Comparison of ENCODE assay signal across 10 mouse cellular contexts in genomic region chr5:147913241-147913842, GRCm38 (mm10). TPM values are rescaled to one million over a fixed set of nuclear protein-coding genes. Genes with fewer than 3 reads are reported as not detected.
A peak's percentile ranks its signal among the peaks of the same experiment; 100 is the strongest.
DNase-seq lines count a peak whose midpoint lies in the region; ATAC-seq and TF ChIP-seq lines count a peak whose summit lies in the region.
"Had no signal": no experiment of that assay in that cellular context is flagged by ENCODE, and none has a peak within 500 bp of the region (broad histone marks: within the 10 kb centered on the region; RNA-seq: fewer than 3 reads in every experiment).

No protein-coding gene starts in this region.

- no peak for TF ChIP-seq EP300 in lung, postnatal 0 days (IDR thresholded peaks at IDR 0.05)

- H3K27me3 ChIP-seq in kidney, embryonic 16.5 days (ENCODE audit: insufficient read depth, low read length) = no peaks in the 10 kb centered on the region
- no peaks in the 10 kb centered on the region for H3K27me3 ChIP-seq in lung, postnatal 0 days (replicated peaks; ENCODE audit: insufficient read depth, low read length)

- H3K9me3 ChIP-seq in kidney, embryonic 16.5 days (ENCODE audit: low read length) = peaks cover 3% of the 10 kb centered on the region; the same call in 1 of the 2 replicates
- no peaks in the 10 kb centered on the region for H3K9me3 ChIP-seq in lung, postnatal 0 days (ENCODE audit: low read length)

- peaks cover 42% of the 10 kb centered on the region for H3K4me1 ChIP-seq in bone marrow macrophage, adult 2 months (ENCODE audit: control insufficient read depth, insufficient read depth, low read length)
- H3K4me1 ChIP-seq in kidney, embryonic 16.5 days (ENCODE audit: insufficient read depth, low read length) = peaks cover 13% of the 10 kb centered on the region
- H3K4me1 ChIP-seq in lung, postnatal 0 days (ENCODE audit: insufficient read depth, low read depth, low read length) = 0 out of 2 replicates have a peak, but pooled peaks cover 5% of the 10 kb centered on the region

- H3K4me2 ChIP-seq in kidney, embryonic 16.5 days (replicated peaks; ENCODE audit: low read depth, low read length) = peak overlapping the region; percentile 36
- peak overlapping the region; percentile 22; the same call in 1 of the 2 replicates for H3K4me2 ChIP-seq in lung, postnatal 0 days (replicated peaks; ENCODE audit: low read depth, low read length)

- H3K4me3 ChIP-seq in bone marrow macrophage, adult 2 months (ENCODE audit: insufficient read depth, low read length) = no peak overlapping the region
- H3K4me3 ChIP-seq in kidney, embryonic 16.5 days (ENCODE audit: low read length) = peak overlapping the region; percentile 5; the same call in 1 of the 2 replicates
- no peak overlapping the region for H3K4me3 ChIP-seq in lung, postnatal 0 days (ENCODE audit: low read depth, low read length)

- peak; percentile 8 for DNase-seq in embryo, embryonic 10.5 days (ENCODE audit: low spot score)
- no peak for DNase-seq in embryo, embryonic 10 days (ENCODE audit: low spot score)
- peak; percentile 71 for DNase-seq in lung, postnatal 0 days (ENCODE audit: low spot score)
- DNase-seq in Muller cell, postnatal 12 days (ENCODE audit: inconsistent ontology term) = no peak
- no peak for DNase-seq in left cerebral cortex, postnatal 25 days (ENCODE audit: low spot score in 2 of 2)
- DNase-seq in thymus, postnatal 36 days = no peak
- DNase-seq: cerebellum, adult 9-11 months; thymus, adult 2 months had no signal

- intact Hi-C loops in left cerebral cortex, postnatal 25 days (cut with DNase I) = no loop called here

- peak overlapping the region; percentile 41 for H3K9ac ChIP-seq in kidney, embryonic 16.5 days (replicated peaks; ENCODE audit: low read length)
- no peak overlapping the region for H3K9ac ChIP-seq in lung, postnatal 0 days (replicated peaks; ENCODE audit: low read depth)

- TF ChIP-seq POLR2A in bone marrow macrophage, adult 2 months (IDR thresholded peaks at IDR 0.05; ENCODE audit: borderline replicate concordance, low read depth, low read length) = no peak

- ATAC-seq in kidney, embryonic 16.5 days (ENCODE audit: low FRiP score, low TSS enrichment) = peak; percentile 88
- ATAC-seq in lung, postnatal 0 days = peak; percentile 74

- no peak for TF ChIP-seq CTCF in bone marrow macrophage, adult 2 months (IDR thresholded peaks at IDR 0.05; ENCODE audit: low read depth, low read length)
- TF ChIP-seq CTCF in lung, postnatal 0 days (IDR thresholded peaks at IDR 0.05) = no peak

- 21% methylated on average over 14 of the region's 14 CpGs for WGBS in kidney, embryonic 16.5 days
- 14% methylated on average over 14 of the region's 14 CpGs for WGBS in lung, postnatal 0 days

- no peaks in the 10 kb centered on the region for H3K36me3 ChIP-seq in kidney, embryonic 16.5 days (ENCODE audit: insufficient read depth, low read length)
- H3K36me3 ChIP-seq in lung, postnatal 0 days (ENCODE audit: insufficient read depth, low read length) = no peaks in the 10 kb centered on the region

- peak overlapping the region; percentile 42 for H3K27ac ChIP-seq in bone marrow macrophage, adult 2 months (ENCODE audit: insufficient read depth, low read depth, low read length)
- peak overlapping the region; percentile 64 for H3K27ac ChIP-seq in kidney, embryonic 16.5 days (ENCODE audit: low read length)
- peak overlapping the region; percentile 77 for H3K27ac ChIP-seq in lung, postnatal 0 days (ENCODE audit: low read length)

RNA-seq across cellular contexts. Expression of gene Slc46a3, which starts 18.7 kb away (rescaled TPM):
- polyA plus RNA-seq in bone marrow macrophage, adult 2 months (2012; ENCODE audit: insufficient read depth, insufficient read length, missing spikeins) = 172 and 173 TPM in 2 replicates
- polyA plus RNA-seq in kidney, embryonic 16.5 days (2015; fragmentation: Nextera tagmentation; extraction: Ambion mirVana) = 2.5 and 2.7 TPM in 2 replicates
- 9.4 and 10.7 TPM in 2 replicates for polyA plus RNA-seq in lung, postnatal 0 days (2015; fragmentation: Nextera tagmentation; extraction: Ambion mirVana)
- total RNA-seq in left cerebral cortex, postnatal 25 days (2021) = 1 to 10 TPM; 7.6 to 8.6 TPM

RNA-seq across cellular contexts. Expression of gene Mtus2, which starts 43.8 kb away (rescaled TPM):
- polyA plus RNA-seq in bone marrow macrophage, adult 2 months (2012; ENCODE audit: insufficient read depth, insufficient read length, missing spikeins) = 1.7 and 2.3 TPM in 2 replicates
- polyA plus RNA-seq in kidney, embryonic 16.5 days (2015; fragmentation: Nextera tagmentation; extraction: Ambion mirVana) = 1.9 and 2.7 TPM in 2 replicates
- 5.5 TPM in 2 replicates for polyA plus RNA-seq in lung, postnatal 0 days (2015; fragmentation: Nextera tagmentation; extraction: Ambion mirVana)
- total RNA-seq in left cerebral cortex, postnatal 25 days (2021) = 10 to 100 TPM; 35.0 to 39.0 TPM

RNA-seq across cellular contexts. Expression of gene Pomp, which starts 53.1 kb away (rescaled TPM):
- 312 and 343 TPM in 2 replicates for polyA plus RNA-seq in bone marrow macrophage, adult 2 months (2012; ENCODE audit: insufficient read depth, insufficient read length, missing spikeins)
- polyA plus RNA-seq in kidney, embryonic 16.5 days (2015; fragmentation: Nextera tagmentation; extraction: Ambion mirVana) = 407 and 409 TPM in 2 replicates
- polyA plus RNA-seq in lung, postnatal 0 days (2015; fragmentation: Nextera tagmentation; extraction: Ambion mirVana) = 393 and 397 TPM in 2 replicates
- 100 to 1,000 TPM; 161 to 185 TPM for total RNA-seq in left cerebral cortex, postnatal 25 days (2021)

Comparison
In these comparisons a context has a peak if more than half of its experiments do, and no peak if none do; other contexts are left out.
1. DNase-seq: peak in embryo, embryonic 10.5 days (single experiment) and lung, postnatal 0 days (single experiment); none in embryo, embryonic 10 days (single experiment), Muller cell, postnatal 12 days (single experiment), left cerebral cortex, postnatal 25 days (0 of 2) and thymus, postnatal 36 days (0 of 2).
2. RNA of gene Slc46a3, which starts 18.7 kb away (polyA plus RNA-seq): 172 to 173 TPM in bone marrow macrophage, adult 2 months; 9.4 to 10.7 TPM in lung, postnatal 0 days and 2.5 to 2.7 TPM in kidney, embryonic 16.5 days; every median in the first group is over 10 times any median in the second.
3. Peak in every context shown above with its lines, with median percentiles within 50 percentile points of each other: H3K27ac ChIP-seq.